Mouse (Mus musculus): ENCODE measurements around the gene Srp9. TPM values are rescaled to one million over a fixed set of nuclear protein-coding genes. Genes with fewer than 3 reads are reported as not detected.

Srp9 gene
- total RNA-seq (2023) = 60.1 TPM

DNA sequence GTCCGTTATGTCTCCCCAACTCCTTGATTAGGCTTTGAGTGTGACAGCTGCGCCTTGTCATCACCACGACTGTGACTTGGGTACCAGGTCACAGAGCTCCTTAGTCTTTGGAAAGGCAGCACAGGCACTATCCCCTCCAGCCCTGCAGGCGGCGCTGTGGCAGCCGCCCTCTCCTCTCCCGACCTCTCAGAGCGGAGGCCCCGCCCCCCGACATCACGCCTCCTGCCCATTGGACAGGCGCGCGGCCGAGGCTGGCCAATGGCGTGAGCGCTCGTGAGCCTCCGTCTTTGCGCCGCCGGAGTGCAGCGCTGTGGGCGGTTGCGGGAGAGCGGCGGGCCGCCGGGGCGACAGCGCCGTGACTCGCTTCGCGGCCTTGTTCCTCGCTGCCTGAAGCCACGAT is at the start of gene Srp9:
Gene Srp9, plus strand, starts transcription at position 232 of the 400 bp plus-strand sequence.

DNA sequence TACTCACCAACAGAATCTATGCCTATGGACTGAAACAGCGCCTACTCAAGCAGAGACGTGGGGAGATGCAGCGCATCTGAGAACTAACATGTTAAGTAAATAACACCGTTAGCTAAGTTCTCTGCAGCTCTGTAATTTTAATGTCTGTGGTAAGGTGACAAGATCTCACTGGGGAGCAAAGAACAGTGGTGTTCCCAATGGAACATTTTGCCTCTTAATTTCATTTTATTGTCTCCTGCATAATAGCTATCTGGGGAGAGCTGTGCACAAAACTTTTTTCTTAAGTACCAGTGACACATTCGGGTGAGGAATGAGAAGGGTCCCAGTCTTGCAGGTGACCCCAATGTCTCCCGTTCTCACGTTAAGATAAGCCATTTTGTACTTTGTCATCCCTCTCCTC is 39.8 kb downstream of the Srp9 start, which contains the start of gene Vmn1r1:
Gene Vmn1r1, minus strand, starts transcription at position 101 of the 400 bp plus-strand sequence.

Other genes with a start within 250 kb of the Srp9 start
- 0.28 TPM for gene Enah, start 104.7 kb upstream of the Srp9 start, total RNA-seq (2023)
- not detected for gene Vmn1r1, start 39.7 kb downstream of the Srp9 start, total RNA-seq (2023)
- 46.9 TPM for gene Degs1, start 158.1 kb downstream of the Srp9 start, total RNA-seq (2023)
- 62.1 TPM for gene Fbxo28, start 216.9 kb downstream of the Srp9 start, total RNA-seq (2023)

Data from CD8-positive naive resting alpha-beta T cell, adult 57 days (primary cell).